Mouse (Mus musculus) bone marrow, adult 2 months (tissue): ENCODE results near the gene Tcf20.

Experiments
- CTCF ChIP-seq: fragments of 200-500 bp; IDR thresholded peaks from 2 replicates; pipeline ENCODE4 v1.5.1; 2011; ENCODE audit warnings: low read length, control low read depth; ENCODE audit not compliant: control insufficient read depth, insufficient read depth
- POLR2A ChIP-seq: fragments of 200-500 bp; IDR thresholded peaks from 2 replicates; pipeline ENCODE4 v1.6.1; 2011; ENCODE audit warnings: low read depth, mild to moderate bottlenecking, control low read depth, low read length, borderline replicate concordance; ENCODE audit not compliant: control insufficient read depth

DNA sequence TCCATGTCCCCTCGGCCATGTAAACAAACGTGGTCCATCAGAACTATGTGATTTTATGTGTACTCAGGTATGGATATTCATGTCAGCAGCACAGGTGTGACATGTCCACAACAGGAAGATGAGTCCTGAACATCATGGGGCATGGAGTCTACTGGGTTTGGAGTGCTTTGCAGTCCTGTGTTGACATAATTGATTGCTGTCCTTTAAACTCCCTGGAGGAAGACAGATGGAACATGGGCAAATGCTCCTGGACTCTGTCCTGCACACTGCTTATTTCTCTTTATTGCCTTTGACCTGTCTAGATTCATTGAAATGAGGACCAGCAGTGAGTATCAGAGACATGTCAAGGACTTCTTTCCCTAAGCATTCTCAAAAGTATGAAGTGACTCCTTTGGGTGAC lies 221.7 kb downstream of the Tcf20 start:
- TF ChIP-seq POLR2A (no peak), CTCF (no peak)
